Mouse (Mus musculus) lung, postnatal 0 days (tissue): ENCODE measurements at regions not wholly inside any gene's neighbourhood (a gene's known extent, or its start where the extent isn't known, plus 50 kb on each side); places are given as distances from the start of the nearest gene placed in this dataset.

Experiments used
- CTCF ChIP-seq: IDR thresholded peaks from 2 replicates; pipeline ENCODE4 v1.5.1; 2016; ENCODE audit warnings: antibody characterized with exemption, mild to moderate bottlenecking
- EP300 ChIP-seq: IDR thresholded peaks from 2 replicates; pipeline ENCODE4 v1.6.1; 2016; ENCODE audit warnings: antibody characterized with exemption, mild to moderate bottlenecking, control low read depth

DNA sequence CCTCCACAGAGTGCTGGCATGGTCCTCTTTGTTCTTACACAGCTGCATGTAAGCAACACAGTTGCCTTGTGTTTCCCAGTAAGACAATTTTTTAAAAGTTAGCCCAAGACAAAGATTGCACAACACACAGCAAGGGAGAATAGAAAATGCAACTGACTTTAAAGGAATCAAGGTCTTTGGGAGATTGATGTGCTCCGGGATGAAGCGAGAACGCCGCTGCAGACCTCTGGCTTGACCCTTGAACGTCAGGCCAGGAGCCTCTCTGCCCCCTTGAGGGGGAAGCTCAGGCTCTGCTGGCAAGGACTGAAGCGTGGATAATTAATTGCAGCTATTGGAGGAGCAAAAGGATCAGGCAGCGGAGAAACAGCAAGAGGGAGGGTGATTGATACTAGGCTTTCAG is 336.4 kb downstream of the Tcerg1l start:
- TF ChIP-seq CTCF = no peak
- no peak for TF ChIP-seq EP300
